Mouse (Mus musculus) lung, postnatal 0 days (tissue): Measurements from ENCODE around the gene Tctex1d1.

Source experiments
- CTCF ChIP-seq: IDR thresholded peaks from 2 replicates; pipeline ENCODE4 v1.5.1; 2016; ENCODE audit warnings: antibody characterized with exemption, mild to moderate bottlenecking
- EP300 ChIP-seq: IDR thresholded peaks from 2 replicates; pipeline ENCODE4 v1.6.1; 2016; ENCODE audit warnings: antibody characterized with exemption, mild to moderate bottlenecking, control low read depth

- TF ChIP-seq CTCF (no peak), EP300 (no peak)
These were observed 13.3 kb downstream of the Tctex1d1 start for GRCm38 (mm10) chr4:102991685-102992084.
